Mouse (Mus musculus): ENCODE data around the gene Elavl2. TPM values are rescaled to one million over a fixed set of nuclear protein-coding genes. Genes with fewer than 3 reads are reported as not detected.
"Not testable (repeated sequence)": the region's sequence is repeated elsewhere in the genome, so short reads cannot be mapped to it uniquely, and the experiment has no call there.

Gene Elavl2
- total RNA-seq, 2 experiments from 2014 or later = 172 to 173 TPM

DNA sequence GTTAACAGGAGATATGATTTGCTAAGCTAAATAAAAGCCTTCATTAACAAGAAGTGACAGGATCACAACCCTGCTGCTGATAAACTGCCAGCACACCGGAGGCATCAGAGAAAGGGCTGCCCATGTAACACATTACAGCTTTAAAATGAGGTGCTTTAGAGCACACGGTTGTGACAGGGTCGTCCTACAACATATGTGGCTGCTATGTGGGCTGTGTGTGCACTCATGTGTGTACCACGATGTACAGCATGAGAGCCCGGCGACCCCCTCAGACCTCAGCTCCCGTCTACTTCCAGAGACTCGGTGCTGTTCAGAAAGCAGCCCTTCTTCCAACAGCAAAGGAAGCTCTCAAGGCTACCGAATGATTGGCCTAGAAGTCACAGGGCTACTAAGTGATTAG, 47.4 kb downstream of the Elavl2 start:
- intact Hi-C loops (cut with DNase I) = no loop called here

DNA sequence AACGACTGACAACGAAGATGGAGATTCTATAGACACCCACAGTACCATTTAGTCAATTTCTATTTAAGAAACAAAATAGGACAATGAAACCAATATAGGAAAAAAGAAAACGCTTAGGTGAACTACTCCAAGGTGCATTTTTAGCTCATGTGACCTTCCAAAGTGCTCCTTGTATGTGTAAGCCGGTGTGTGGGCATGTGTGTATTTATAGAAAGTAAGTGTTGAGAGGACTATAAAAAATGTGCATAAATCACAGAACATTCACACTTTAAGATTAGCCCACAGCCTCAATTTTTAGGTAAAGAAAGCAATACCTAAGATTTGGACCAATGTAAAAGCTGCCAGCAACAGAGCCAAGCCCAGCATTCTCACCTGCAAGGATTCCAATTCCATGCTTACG, 51.0 kb downstream of the Elavl2 start:
- no peak for DNase-seq
- intact Hi-C loops (cut with DNase I) = no loop called here

More for the DNA sequence above, 47.4 kb downstream of the Elavl2 start:
- DNase-seq = no peak

DNA sequence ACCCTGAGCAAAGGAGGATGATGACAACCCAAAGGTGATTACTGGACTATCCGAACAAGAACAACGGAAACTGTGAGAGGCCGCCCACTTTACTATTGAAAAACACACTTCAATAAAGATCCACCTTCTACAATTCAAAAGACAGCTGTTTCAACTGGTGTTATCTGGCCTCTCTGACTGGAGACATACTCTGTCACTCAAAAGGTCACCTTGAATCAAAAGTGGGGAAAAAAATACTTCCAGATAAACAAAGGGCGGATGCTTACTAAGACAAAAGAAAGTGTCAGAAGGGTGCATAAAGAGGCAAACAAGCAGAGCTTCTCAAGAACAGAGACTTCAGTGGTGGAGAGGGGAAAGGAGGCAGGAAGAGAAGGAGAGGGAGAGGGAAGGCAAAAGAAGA, 66.4 kb downstream of the Elavl2 start:
- DNase-seq = no peak
- intact Hi-C loops (cut with DNase I) = no loop called here

DNA sequence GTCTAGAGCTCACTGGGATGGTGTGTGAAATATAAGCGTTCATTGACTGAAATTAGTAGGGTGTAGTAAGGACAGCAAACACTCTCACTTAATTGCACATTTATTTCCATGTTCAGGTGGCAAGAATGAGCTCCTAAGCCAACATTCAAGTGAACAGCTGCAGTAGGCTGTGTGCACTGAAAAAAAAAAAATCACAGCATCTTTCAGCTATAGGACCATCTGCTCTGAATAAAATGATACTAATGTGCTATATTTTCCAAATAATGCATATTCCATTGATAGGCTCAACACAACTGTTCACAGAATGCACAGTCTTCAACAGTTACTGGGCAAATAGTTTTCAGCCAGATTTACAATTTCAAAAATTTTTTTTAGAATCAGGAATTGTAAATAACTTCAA, 89.8 kb downstream of the Elavl2 start:
- DNase-seq = no peak
- intact Hi-C loops (cut with DNase I) = no loop called here

- no peak for DNase-seq
- intact Hi-C loops (cut with DNase I) = no loop called here
Measured at GRCm38 (mm10) chr4:91297706-91298105, 102.9 kb downstream of the Elavl2 start.

- DNase-seq = no peak
- intact Hi-C loops (cut with DNase I) = no loop called here
Measured at GRCm38 (mm10) chr4:91295317-91295716, 105.3 kb downstream of the Elavl2 start.

DNA sequence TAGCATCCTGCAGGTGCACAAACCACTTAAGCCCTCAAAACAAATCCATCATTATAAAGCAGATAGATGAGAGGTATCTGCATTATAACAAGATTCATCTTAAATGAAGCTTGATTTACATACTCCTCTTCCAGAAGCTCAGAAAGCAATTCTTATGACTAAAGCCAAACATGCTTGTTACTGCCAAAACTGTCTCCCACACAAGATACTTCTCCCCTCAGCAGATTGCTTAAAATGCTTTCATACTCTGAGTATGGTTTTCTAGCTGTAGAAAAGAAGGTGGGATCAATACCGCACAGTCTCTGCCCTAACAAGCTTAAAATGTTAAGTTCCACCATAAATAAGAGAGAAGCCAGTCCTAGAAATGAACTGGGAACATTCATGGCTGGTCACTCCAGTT, 109.1 kb downstream of the Elavl2 start:
- no peak for DNase-seq
- intact Hi-C loops (cut with DNase I) = no loop called here

- peak; percentile 33 for DNase-seq
- intact Hi-C loops (cut with DNase I) = no loop called here
Measured at GRCm38 (mm10) chr4:91290373-91290772, 110.2 kb downstream of the Elavl2 start.

- intact Hi-C loops (cut with DNase I) = no loop called here
Measured at GRCm38 (mm10) chr4:91289151-91289550, 111.4 kb downstream of the Elavl2 start.

DNA sequence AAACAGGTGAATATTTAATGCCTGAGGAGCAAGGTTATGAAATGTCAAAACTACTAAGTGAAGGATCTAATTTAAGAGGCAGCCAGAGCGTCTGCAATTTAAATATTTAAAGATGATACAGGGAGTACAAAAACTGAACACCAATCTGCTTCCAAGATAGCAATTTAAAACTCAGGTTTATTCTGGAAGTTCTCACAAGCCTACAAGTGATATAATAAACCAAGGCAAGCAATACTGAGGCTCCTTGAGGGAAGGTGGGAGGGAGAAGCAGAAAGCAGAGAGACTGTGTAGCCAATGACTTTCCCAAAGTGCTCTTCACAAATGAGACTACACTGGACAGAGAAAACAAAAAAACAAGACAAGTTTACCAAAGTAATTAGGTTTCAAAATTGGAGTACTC, 132.2 kb downstream of the Elavl2 start:
- intact Hi-C loops (cut with DNase I) = no loop called here

More at GRCm38 (mm10) chr4:91289151-91289550, 111.4 kb downstream of the Elavl2 start:
- DNase-seq = no peak

GRCm38 (mm10) chr4:91263733-91264440, 136.7 kb downstream of the Elavl2 start:
- intact Hi-C loops (cut with DNase I) = no loop called here
- peak; percentile 20 for DNase-seq

More for the DNA sequence above, 132.2 kb downstream of the Elavl2 start:
- DNase-seq = no peak

- intact Hi-C loops (cut with DNase I) = no loop called here
- no peak for DNase-seq
Measured at GRCm38 (mm10) chr4:91262839-91263238, 137.7 kb downstream of the Elavl2 start.

GRCm38 (mm10) chr4:91260622-91261021, 140.0 kb downstream of the Elavl2 start:
- intact Hi-C loops (cut with DNase I) = no loop called here
- DNase-seq = peak; percentile 55

GRCm38 (mm10) chr4:91248650-91249049, 151.9 kb downstream of the Elavl2 start:
- DNase-seq = no peak
- intact Hi-C loops (cut with DNase I) = loop anchor here (10.0 kb wide), 1 partner anchor 116 kb away; no protein-coding TSS in a partner anchor

DNA sequence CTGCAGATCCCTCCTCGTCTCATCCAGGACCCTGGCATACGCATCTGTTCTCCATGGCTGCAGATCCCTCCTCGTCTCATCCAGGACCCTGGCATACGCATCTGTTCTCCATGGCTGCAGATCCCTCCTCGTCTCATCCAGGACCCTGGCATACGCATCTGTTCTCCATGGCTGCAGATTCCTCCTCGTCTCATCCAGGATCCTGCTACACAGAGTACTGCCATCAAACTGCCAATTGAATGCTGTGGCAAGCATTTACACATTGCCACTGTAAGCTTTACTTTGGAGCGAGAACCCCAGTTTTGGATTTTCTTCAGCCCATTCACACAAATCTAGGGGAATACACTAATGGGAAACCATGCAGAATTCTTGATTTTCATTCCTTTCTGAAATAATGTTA, 155.4 kb downstream of the Elavl2 start:
- intact Hi-C loops (cut with DNase I) = loop anchor here (10.0 kb wide), 1 partner anchor 120 kb away; no protein-coding TSS in a partner anchor
- DNase-seq = not testable (repeated sequence)

GRCm38 (mm10) chr4:91244554-91244953, 156.0 kb downstream of the Elavl2 start:
- intact Hi-C loops (cut with DNase I) = loop anchor here (10.0 kb wide), 1 partner anchor 120 kb away; no protein-coding TSS in a partner anchor
- no peak for DNase-seq

GRCm38 (mm10) chr4:91243896-91244295, 156.7 kb downstream of the Elavl2 start:
- intact Hi-C loops (cut with DNase I) = loop anchor here (10.0 kb wide), 1 partner anchor 121 kb away; no protein-coding TSS in a partner anchor
- no peak for DNase-seq

GRCm38 (mm10) chr4:91238739-91239485, 161.7 kb downstream of the Elavl2 start:
- intact Hi-C loops (cut with DNase I) = no loop called here
- peak; percentile 88 for DNase-seq

DNA sequence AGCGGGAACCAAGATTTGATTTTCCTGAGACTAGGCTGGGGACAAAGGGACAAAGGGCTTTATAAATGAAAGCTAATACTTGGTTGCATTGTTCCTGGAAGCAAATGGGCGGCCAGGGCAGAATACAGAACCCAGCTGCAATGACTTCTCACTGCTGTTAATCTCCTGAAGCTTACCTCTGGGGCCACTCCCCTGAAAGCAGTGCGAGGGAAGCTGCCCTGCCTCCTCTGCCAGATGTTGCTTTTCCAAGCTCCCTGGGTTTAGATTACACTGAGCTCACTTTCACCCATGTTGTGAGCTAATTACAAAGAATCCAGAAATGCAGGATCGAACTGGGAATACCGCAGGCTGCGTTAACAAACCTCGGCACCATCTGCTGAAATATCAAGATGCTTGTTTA, 163.6 kb downstream of the Elavl2 start:
- intact Hi-C loops (cut with DNase I) = no loop called here
- DNase-seq = no peak

GRCm38 (mm10) chr4:91234941-91235340, 165.6 kb downstream of the Elavl2 start:
- intact Hi-C loops (cut with DNase I) = no loop called here
- DNase-seq = peak; percentile 34

DNA sequence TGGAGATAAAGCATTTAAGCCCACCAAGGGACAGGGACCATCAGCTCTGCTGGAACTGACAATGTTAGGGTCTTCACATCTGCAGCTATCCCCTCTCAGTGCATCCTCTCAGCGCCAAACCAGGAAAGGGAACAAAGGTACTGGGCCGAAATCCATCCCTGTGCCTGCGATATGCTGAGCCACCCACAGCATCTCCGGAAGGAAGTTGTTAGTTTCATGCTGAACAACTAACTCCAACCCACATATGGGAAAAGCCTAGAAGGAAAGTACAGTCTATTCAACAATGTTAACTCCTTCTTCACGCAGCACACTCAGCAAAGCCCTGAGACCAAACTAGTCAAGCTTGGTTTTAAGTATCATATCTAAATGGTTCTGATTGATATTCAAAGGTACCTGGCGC, 167.0 kb downstream of the Elavl2 start:
- intact Hi-C loops (cut with DNase I) = no loop called here
- no peak for DNase-seq

DNA sequence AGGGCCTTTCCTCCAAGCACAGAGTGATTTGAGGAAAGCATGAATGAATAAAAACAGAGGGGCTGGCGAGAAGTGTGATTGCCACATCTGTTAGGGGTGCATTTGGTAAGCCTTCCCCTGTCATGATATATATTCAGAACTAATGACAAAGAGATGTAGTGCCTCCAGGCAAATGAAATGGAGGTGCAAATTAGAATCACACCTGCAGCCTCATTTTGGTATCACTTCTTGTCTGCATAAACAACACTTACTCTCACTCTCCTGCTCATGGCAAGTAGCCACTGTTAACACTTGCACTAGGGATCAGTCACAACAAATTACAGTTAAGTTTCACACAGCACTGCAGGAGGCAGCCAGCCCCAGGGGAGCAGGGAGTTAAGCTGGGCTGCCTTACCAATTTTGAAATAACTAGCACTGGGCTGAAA, 170.1 kb downstream of the Elavl2 start:
- intact Hi-C loops (cut with DNase I) = no loop called here
- peak; percentile 17 for DNase-seq

Measured in left cerebral cortex, postnatal 4 days (tissue).